Mouse (Mus musculus) hindbrain, postnatal 0 days (tissue): Measurements from ENCODE around the gene Ptges2. TPM values are rescaled to one million over a fixed set of nuclear protein-coding genes. Genes with fewer than 3 reads are reported as not detected.
A peak's percentile ranks its signal among the peaks of the same experiment; 100 is the strongest.

Source experiments
- ATAC-seq: fragments of 200-750 bp; cut with Nextera tagmentation; 2 replicates; pipeline ENCODE4 v1.8.0; 2017; ENCODE audit warnings: mild to moderate bottlenecking, moderate TSS enrichment, moderate library complexity
- DNase-seq: peaks from one replicate; pipeline ENCODE4 v3.0.0-alpha.2; 2015; ENCODE audit warnings: low spot score
- H3K27ac ChIP-seq: fragments of 300-500 bp; sonication (generic); 2 replicates; pipeline ENCODE4 v1.5.1; 2014; ENCODE audit warnings: mild to moderate bottlenecking
- H3K27me3 ChIP-seq: fragments of 300-500 bp; sonication (generic); 2 replicates; pipeline ENCODE4 v1.6.1; 2014; ENCODE audit warnings: low read length, mixed read lengths; ENCODE audit not compliant: insufficient read depth
- H3K36me3 ChIP-seq: fragments of 300-500 bp; sonication (generic); 2 replicates; pipeline ENCODE4 v1.6.1; 2014; ENCODE audit warnings: low read length, mixed read lengths; ENCODE audit not compliant: insufficient read depth
- H3K4me1 ChIP-seq: fragments of 300-500 bp; sonication (generic); 2 replicates; pipeline ENCODE4 v1.6.1; 2014; ENCODE audit warnings: antibody characterized with exemption, low read length, mixed read lengths; ENCODE audit not compliant: insufficient read depth
- H3K4me2 ChIP-seq: fragments of 300-500 bp; sonication (generic); 2 replicates; pipeline ENCODE4 v1.6.1; 2014; ENCODE audit warnings: low read depth, mild to moderate bottlenecking, low read length, moderate library complexity, mixed read lengths
- H3K4me3 ChIP-seq: fragments of 300-500 bp; sonication (generic); 2 replicates; pipeline ENCODE4 v1.5.1; 2014; ENCODE audit warnings: low read length
- H3K9ac ChIP-seq: fragments of 300-500 bp; sonication (generic); replicated peaks from 2 replicates; pipeline ENCODE4 v1.6.1; 2014; ENCODE audit warnings: mild to moderate bottlenecking, low read length, moderate library complexity, mixed read lengths
- H3K9me3 ChIP-seq: fragments of 300-500 bp; sonication (generic); 2 replicates; pipeline ENCODE4 v1.6.1; 2016; ENCODE audit warnings: low read length, mixed read lengths
- CTCF ChIP-seq: IDR thresholded peaks from 2 replicates; pipeline ENCODE4 v1.5.1; 2016; ENCODE audit warnings: antibody characterized with exemption, control low read depth, low read depth
- WGBS: fragments of 180-500 bp; shearing (Covaris S2); extraction: QIAGEN DNeasy Blood & Tissue Kit; methylation state at CpG from one replicate; pipeline ENCODE4 v1.1.7; 2014; 5-methylcytosine and 5-hydroxymethylcytosine counted together
- polyA plus RNA-seq: library from polyadenylated mRNA; unstranded; fragments of >200 nt; fragmentation: Nextera tagmentation; extraction: Ambion mirVana; gene quantifications from 2 replicates; pipeline ENCODE4 v1.2.1, GENCODE M21; 2015
- total RNA-seq: library from RNA; depleted of rRNA; stranded (reverse); fragments of >200 nt; gene quantifications from 2 replicates; pipeline ENCODE4 v1.2.3, GENCODE M21; 2014; rRNA removed

Gene Ptges2
- total and polyA plus RNA-seq, 2 experiments from 2014 or later, result 41.3 to 55.6 TPM

- peak; percentile 98 for ATAC-seq
- no peaks in the 10 kb centered on the region for H3K27me3 ChIP-seq
- H3K4me1 ChIP-seq, result peaks cover 13% of the 10 kb centered on the region; the same call in 1 of the 2 replicates
- WGBS, result under 1% methylated on average over 25 of the region's 25 CpGs
- H3K9ac ChIP-seq, result peak overlapping the region; percentile 87
- DNase-seq, result peak; percentile 100
- H3K4me3 ChIP-seq, result peak overlapping the region; percentile 83
- peak overlapping the region; percentile 95 for H3K27ac ChIP-seq
- H3K4me2 ChIP-seq, result peak overlapping the region; percentile 75
- H3K36me3 ChIP-seq, result no peaks in the 10 kb centered on the region
- no peak for TF ChIP-seq CTCF
- H3K9me3 ChIP-seq, result no peaks in the 10 kb centered on the region
Observed at GRCm38 (mm10) chr2:32451870-32452372, 56.2 kb downstream of the Ptges2 start.

GRCm38 (mm10) chr2:32452441-32452971 is 56.8 kb downstream of the Ptges2 start:
- Histone ChIP-seq H3K27me3 (no peaks in the 10 kb centered on the region), H3K9me3 (no peaks in the 10 kb centered on the region), H3K9ac (no peak overlapping the region), H3K4me1 (peaks cover 13% of the 10 kb centered on the region; the same call in 1 of the 2 replicates), H3K36me3 (no peaks in the 10 kb centered on the region), H3K27ac (peak overlapping the region; percentile 73), H3K4me3 (peak overlapping the region; percentile 83), H3K4me2 (peak overlapping the region; percentile 49)
- no peak; the same call in 1 of the 2 replicates for TF ChIP-seq CTCF
- DNase-seq, result no peak
- no peak for ATAC-seq
- 94% methylated on average over 16 of the region's 16 CpGs for WGBS

GRCm38 (mm10) chr2:32453641-32454303 is 58.1 kb downstream of the Ptges2 start:
- no peaks in the 10 kb centered on the region for H3K9me3 ChIP-seq
- no peak overlapping the region for H3K9ac ChIP-seq
- ATAC-seq (no peak), DNase-seq (no peak)
- H3K4me2 ChIP-seq, result no peak overlapping the region
- H3K36me3 ChIP-seq, result no peaks in the 10 kb centered on the region
- no peak for TF ChIP-seq CTCF
- no peak overlapping the region for H3K4me3 ChIP-seq
- peaks cover 13% of the 10 kb centered on the region; the same call in 1 of the 2 replicates for H3K4me1 ChIP-seq
- no peaks in the 10 kb centered on the region for H3K27me3 ChIP-seq
- WGBS, result 83% methylated on average over 5 of the region's 5 CpGs
- no peak overlapping the region for H3K27ac ChIP-seq

GRCm38 (mm10) chr2:32454633-32455032 is 58.9 kb downstream of the Ptges2 start:
- ATAC-seq (no peak), DNase-seq (no peak)
- Histone ChIP-seq H3K4me3 (no peak overlapping the region), H3K4me1 (peaks cover 13% of the 10 kb centered on the region; the same call in 1 of the 2 replicates), H3K4me2 (no peak overlapping the region), H3K27ac (no peak overlapping the region), H3K36me3 (no peaks in the 10 kb centered on the region), H3K27me3 (no peaks in the 10 kb centered on the region), H3K9me3 (no peaks in the 10 kb centered on the region), H3K9ac (no peak overlapping the region)
- TF ChIP-seq CTCF, result no peak
- WGBS, result 85% methylated on average over 10 of the region's 10 CpGs

GRCm38 (mm10) chr2:32455101-32455500 is 59.4 kb downstream of the Ptges2 start:
- 92% methylated on average over 8 of the region's 8 CpGs for WGBS
- no peaks in the 10 kb centered on the region for H3K27me3 ChIP-seq

More at GRCm38 (mm10) chr2:32455101-32455500, 59.4 kb downstream of the Ptges2 start:
- ATAC-seq (no peak), DNase-seq (no peak)
- no peak overlapping the region for H3K4me3 ChIP-seq
- H3K9me3 ChIP-seq, result no peaks in the 10 kb centered on the region
- no peak for TF ChIP-seq CTCF
- no peak overlapping the region for H3K9ac ChIP-seq
- H3K4me2 ChIP-seq, result no peak overlapping the region
- peaks cover 13% of the 10 kb centered on the region; the same call in 1 of the 2 replicates for H3K4me1 ChIP-seq
- H3K36me3 ChIP-seq, result no peaks in the 10 kb centered on the region
- no peak overlapping the region for H3K27ac ChIP-seq

Other genes starting within 250 kb of the Ptges2 start
- gene Prrc2b, start 244.8 kb upstream of the Ptges2 start, total RNA-seq, result 188 and 206 TPM in 2 replicates
- 44.8 and 55.9 TPM in 2 replicates for gene Prrc2b, start 244.8 kb upstream of the Ptges2 start, polyA plus RNA-seq
- gene Pomt1, start 159.3 kb upstream of the Ptges2 start, total RNA-seq, result 41.2 and 41.8 TPM in 2 replicates
- 18.0 and 19.4 TPM in 2 replicates for gene Pomt1, start 159.3 kb upstream of the Ptges2 start, polyA plus RNA-seq
- gene Uck1, start 135.7 kb upstream of the Ptges2 start, total RNA-seq, result 115 and 138 TPM in 2 replicates
- gene Uck1, start 135.7 kb upstream of the Ptges2 start, polyA plus RNA-seq, result 90.8 and 92.5 TPM in 2 replicates
- 49.3 and 55.8 TPM in 2 replicates for gene Golga2, start 108.5 kb upstream of the Ptges2 start, total RNA-seq
- gene Golga2, start 108.5 kb upstream of the Ptges2 start, polyA plus RNA-seq, result 24.4 and 25.7 TPM in 2 replicates
- gene Swi5, start 107.8 kb upstream of the Ptges2 start, total RNA-seq, result 302 and 319 TPM in 2 replicates
- gene Swi5, start 107.8 kb upstream of the Ptges2 start, polyA plus RNA-seq, result 487 and 513 TPM in 2 replicates
- gene Ciz1, start 43.6 kb upstream of the Ptges2 start, total RNA-seq, result 87.6 and 103 TPM in 2 replicates
- gene Ciz1, start 43.6 kb upstream of the Ptges2 start, polyA plus RNA-seq, result 33.3 and 40.3 TPM in 2 replicates
- 190 and 211 TPM in 2 replicates for gene Dnm1, start 42.6 kb upstream of the Ptges2 start, total RNA-seq
- gene Dnm1, start 42.6 kb upstream of the Ptges2 start, polyA plus RNA-seq, result 87.6 and 96.9 TPM in 2 replicates
- gene 1110008P14Rik, start 14.0 kb upstream of the Ptges2 start, total RNA-seq, result 458 and 481 TPM in 2 replicates
- gene 1110008P14Rik, start 14.0 kb upstream of the Ptges2 start, polyA plus RNA-seq, result 220 and 233 TPM in 2 replicates
- 0.31 and 0.58 TPM in 2 replicates for gene Lcn2, start 7.6 kb upstream of the Ptges2 start, total RNA-seq
- 0.80 and 0.93 TPM in 2 replicates for gene Lcn2, start 7.6 kb upstream of the Ptges2 start, polyA plus RNA-seq
- 3.1 and 3.7 TPM in 2 replicates for gene Naif1, start 54.6 kb downstream of the Ptges2 start, total RNA-seq
- 2.9 and 3.0 TPM in 2 replicates for gene Naif1, start 54.6 kb downstream of the Ptges2 start, polyA plus RNA-seq
- gene Slc25a25, start 55.5 kb downstream of the Ptges2 start, total RNA-seq, result 64.3 and 69.6 TPM in 2 replicates
- gene Slc25a25, start 55.5 kb downstream of the Ptges2 start, polyA plus RNA-seq, result 44.4 and 46.4 TPM in 2 replicates
- 23.6 and 25.4 TPM in 2 replicates for gene Fam102a, start 139.4 kb downstream of the Ptges2 start, total RNA-seq
- 7.9 and 8.2 TPM in 2 replicates for gene Fam102a, start 139.4 kb downstream of the Ptges2 start, polyA plus RNA-seq
- gene Dpm2, start 175.0 kb downstream of the Ptges2 start, total RNA-seq, result 64.1 and 70.8 TPM in 2 replicates
- gene Dpm2, start 175.0 kb downstream of the Ptges2 start, polyA plus RNA-seq, result 139 and 146 TPM in 2 replicates
- 15.1 and 35.0 TPM in 2 replicates for gene Pip5kl1, start 178.9 kb downstream of the Ptges2 start, total RNA-seq
- gene Pip5kl1, start 178.9 kb downstream of the Ptges2 start, polyA plus RNA-seq, result 16.7 and 19.1 TPM in 2 replicates
- gene 9430097D07Rik, start 179.8 kb downstream of the Ptges2 start, total RNA-seq, result 0.21 and 0.83 TPM in 2 replicates
- gene 9430097D07Rik, start 179.8 kb downstream of the Ptges2 start, polyA plus RNA-seq, result 0.73 and 0.76 TPM in 2 replicates
- gene St6galnac4, start 191.2 kb downstream of the Ptges2 start, total RNA-seq, result 66.9 and 75.7 TPM in 2 replicates
- gene St6galnac4, start 191.2 kb downstream of the Ptges2 start, polyA plus RNA-seq, result 45.6 and 47.5 TPM in 2 replicates
- 87.0 and 114 TPM in 2 replicates for gene St6galnac6, start 203.8 kb downstream of the Ptges2 start, total RNA-seq
- 39.5 and 40.9 TPM in 2 replicates for gene St6galnac6, start 203.8 kb downstream of the Ptges2 start, polyA plus RNA-seq
- 89.8 and 92.2 TPM in 2 replicates for gene Ak1, start 225.9 kb downstream of the Ptges2 start, total RNA-seq
- gene Ak1, start 225.9 kb downstream of the Ptges2 start, polyA plus RNA-seq, result 103 and 106 TPM in 2 replicates